Mouse (Mus musculus): ENCODE data around the gene Klhl12.

The Klhl12 gene

GRCm38 (mm10) chr1:134450201-134450600, 5.1 kb upstream of the Klhl12 start:
- no peak for DNase-seq

GRCm38 (mm10) chr1:134450986-134451385, 4.3 kb upstream of the Klhl12 start:
- DNase-seq = peak; percentile 68

- no peak for DNase-seq
Observed at GRCm38 (mm10) chr1:134456060-134456459, 729 bp downstream of the Klhl12 start.

GRCm38 (mm10) chr1:134458139-134458727, 2.9 kb downstream of the Klhl12 start:
- DNase-seq = no peak

GRCm38 (mm10) chr1:134460294-134461284, 5.3 kb downstream of the Klhl12 start:
- no peak for DNase-seq

- no peak for DNase-seq
Observed at GRCm38 (mm10) chr1:134484623-134485022, 29.3 kb downstream of the Klhl12 start.

- DNase-seq = no peak
Observed at GRCm38 (mm10) chr1:134490903-134491801, 35.8 kb downstream of the Klhl12 start.

- no peak for DNase-seq
Observed at GRCm38 (mm10) chr1:134492276-134492675, 36.9 kb downstream of the Klhl12 start.

GRCm38 (mm10) chr1:134493496-134493895, 38.2 kb downstream of the Klhl12 start:
- no peak for DNase-seq

- no peak for DNase-seq
Observed at GRCm38 (mm10) chr1:134493956-134494355, 38.6 kb downstream of the Klhl12 start.

- DNase-seq = peak; percentile 98
Observed at GRCm38 (mm10) chr1:134494428-134495215, 39.3 kb downstream of the Klhl12 start, which contains the start of gene Rabif. Rabif (plus strand) TSS chr1:134494648.

GRCm38 (mm10) chr1:134495216-134495539, 39.8 kb downstream of the Klhl12 start:
- DNase-seq = no peak

- no peak for DNase-seq
Observed at GRCm38 (mm10) chr1:134495991-134496390, 40.7 kb downstream of the Klhl12 start.

- no peak for DNase-seq
Observed at GRCm38 (mm10) chr1:134500916-134501315, 45.6 kb downstream of the Klhl12 start.

- no peak for DNase-seq
Observed at GRCm38 (mm10) chr1:134506201-134506600, 50.9 kb downstream of the Klhl12 start.

GRCm38 (mm10) chr1:134510018-134510417, 54.7 kb downstream of the Klhl12 start:
- DNase-seq = no peak

GRCm38 (mm10) chr1:134512183-134512582, 56.9 kb downstream of the Klhl12 start:
- DNase-seq = no peak

- no peak for DNase-seq
Observed at GRCm38 (mm10) chr1:134512584-134512983, 57.3 kb downstream of the Klhl12 start.

- peak; percentile 63 for DNase-seq
Observed at GRCm38 (mm10) chr1:134513312-134513860, 58.1 kb downstream of the Klhl12 start.

GRCm38 (mm10) chr1:134513876-134514590, 58.7 kb downstream of the Klhl12 start:
- no peak for DNase-seq

GRCm38 (mm10) chr1:134515891-134516290, 60.6 kb downstream of the Klhl12 start:
- DNase-seq = no peak
